Mouse (Mus musculus): ENCODE measurements around the gene Fbln2. TPM values are rescaled to one million over a fixed set of nuclear protein-coding genes. Genes with fewer than 3 reads are reported as not detected.
A peak's percentile ranks its signal among the peaks of the same experiment; 100 is the strongest.

Gene Fbln2
- total RNA-seq, 2 experiments from 2014 or later, result 8.1 to 10.8 TPM

DNA sequence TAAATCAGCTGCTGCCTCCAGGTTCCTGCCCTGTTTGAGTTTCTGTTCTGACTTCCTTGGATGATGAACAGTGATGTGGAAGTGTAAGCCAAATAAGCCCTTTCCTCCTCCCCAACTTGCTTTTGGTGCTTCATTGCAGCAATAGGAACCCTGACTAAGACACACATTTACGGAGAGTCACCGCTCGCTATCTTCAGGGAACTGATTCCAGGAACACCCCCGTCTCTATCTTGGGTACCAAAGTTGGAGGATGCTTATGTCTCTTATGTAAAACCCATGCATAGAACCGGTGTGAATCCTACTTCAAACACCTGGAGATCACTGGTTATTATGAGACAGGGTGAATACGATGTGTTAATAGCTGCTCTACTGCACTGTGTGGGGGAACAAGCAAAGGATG lies 31.1 kb downstream of the Fbln2 start:
- no peak for TF ChIP-seq CTCF (conservative IDR thresholded peaks at IDR 0.05)
- H3K27ac ChIP-seq, result no peak overlapping the region; the same call in 1 of the 2 replicates
- H3K4me3 ChIP-seq, result no peak overlapping the region
- DNase-seq (ENCODE audit: low spot score in 2 of 2), result peak in 1 of 2 experiments; percentile 50

DNA sequence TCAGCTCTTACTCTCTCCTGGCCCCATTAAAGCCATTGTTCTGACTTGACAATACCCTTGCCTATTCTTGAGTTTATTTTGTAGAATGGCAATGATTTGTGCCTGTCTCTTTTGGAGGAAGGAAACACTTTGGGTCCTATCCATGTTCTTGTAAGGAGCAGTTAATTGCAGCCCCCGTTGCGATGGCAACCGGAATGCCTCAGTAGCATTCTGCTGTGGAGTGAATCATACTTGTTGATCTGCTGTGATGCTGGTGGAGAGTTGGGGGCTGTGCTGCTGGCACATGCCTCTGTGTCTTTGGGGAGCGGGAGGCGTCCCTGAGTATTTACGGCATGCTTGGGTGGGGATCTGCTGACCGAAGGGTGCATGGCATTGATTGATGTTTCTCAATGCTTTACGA lies 32.1 kb downstream of the Fbln2 start:
- TF ChIP-seq CTCF (conservative IDR thresholded peaks at IDR 0.05), result no peak
- Histone ChIP-seq H3K27ac (peak overlapping the region; percentile 61; the same call in 1 of the 2 replicates), H3K4me3 (no peak overlapping the region)
- peak; percentile 32 to 84 for DNase-seq (ENCODE audit: low spot score in 2 of 2)

DNA sequence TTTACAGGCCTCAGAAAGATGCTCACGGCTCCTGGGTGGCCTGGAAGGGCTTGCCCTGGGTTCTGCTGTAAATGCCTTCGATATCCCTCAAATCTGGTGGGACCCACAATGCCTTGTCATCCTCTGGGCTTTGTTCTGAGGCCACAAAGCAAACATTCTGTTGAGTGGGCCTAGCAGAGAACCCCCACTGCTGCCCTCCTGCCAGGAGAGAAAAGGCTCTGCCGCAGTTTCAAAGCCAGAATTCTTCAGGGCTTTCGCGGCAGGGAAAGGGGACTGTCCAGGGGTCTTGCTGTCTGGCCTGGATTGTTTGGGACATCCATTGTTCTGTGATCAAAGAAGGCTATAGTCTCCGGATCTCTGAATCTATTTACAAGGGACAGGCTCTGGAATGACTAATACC lies 33.1 kb downstream of the Fbln2 start:
- TF ChIP-seq CTCF (conservative IDR thresholded peaks at IDR 0.05), result no peak
- H3K27ac ChIP-seq, result peak overlapping the region; percentile 32; the same call in 1 of the 2 replicates
- DNase-seq (ENCODE audit: low spot score in 2 of 2), result no peak
- H3K4me3 ChIP-seq, result no peak overlapping the region

DNA sequence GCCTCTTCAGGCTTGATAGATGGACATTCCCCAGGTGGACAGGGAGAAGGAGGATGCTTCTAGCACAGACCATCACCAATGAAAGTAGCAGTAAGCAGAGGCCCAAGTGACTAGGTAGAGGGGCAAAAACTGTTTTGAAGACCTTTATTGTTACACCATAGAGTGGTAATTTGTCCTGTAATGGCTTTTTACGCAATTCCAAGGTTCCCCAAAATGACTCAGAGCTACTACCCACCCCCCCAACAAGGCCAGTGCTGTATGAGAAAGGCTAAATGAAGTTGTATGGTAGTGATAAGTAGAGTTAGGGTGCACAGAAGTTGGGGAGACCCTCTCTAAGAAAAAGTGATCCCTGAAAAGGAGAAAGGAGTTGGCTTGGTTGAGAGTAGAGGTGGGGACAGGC lies 35.1 kb downstream of the Fbln2 start:
- TF ChIP-seq CTCF (conservative IDR thresholded peaks at IDR 0.05), result no peak
- DNase-seq (ENCODE audit: low spot score in 2 of 2), result no peak
- no peak overlapping the region for H3K27ac ChIP-seq
- no peak overlapping the region for H3K4me3 ChIP-seq

DNA sequence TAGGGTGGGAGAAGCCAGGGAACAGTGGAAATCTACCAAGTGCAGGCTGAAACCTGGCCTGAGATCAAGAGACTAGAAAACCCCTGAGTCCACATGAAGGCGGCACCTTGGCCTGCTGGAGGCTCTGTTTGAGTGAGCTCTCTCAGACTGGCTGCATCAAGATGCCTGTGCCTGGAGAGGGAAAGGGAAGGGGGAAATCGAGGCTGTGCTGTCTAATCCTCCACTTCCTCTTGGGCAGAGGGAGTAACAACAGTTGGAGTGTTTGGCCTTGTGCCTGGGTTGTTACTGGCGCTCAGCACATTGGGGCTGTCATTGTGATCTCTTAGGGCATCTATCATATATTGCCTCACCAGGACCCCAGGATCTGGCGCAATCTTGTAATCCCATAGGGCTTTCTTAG lies 36.4 kb downstream of the Fbln2 start:
- TF ChIP-seq CTCF (conservative IDR thresholded peaks at IDR 0.05), result no peak
- no peak overlapping the region for H3K27ac ChIP-seq
- DNase-seq (ENCODE audit: low spot score in 2 of 2), result no peak
- H3K4me3 ChIP-seq, result no peak overlapping the region

DNA sequence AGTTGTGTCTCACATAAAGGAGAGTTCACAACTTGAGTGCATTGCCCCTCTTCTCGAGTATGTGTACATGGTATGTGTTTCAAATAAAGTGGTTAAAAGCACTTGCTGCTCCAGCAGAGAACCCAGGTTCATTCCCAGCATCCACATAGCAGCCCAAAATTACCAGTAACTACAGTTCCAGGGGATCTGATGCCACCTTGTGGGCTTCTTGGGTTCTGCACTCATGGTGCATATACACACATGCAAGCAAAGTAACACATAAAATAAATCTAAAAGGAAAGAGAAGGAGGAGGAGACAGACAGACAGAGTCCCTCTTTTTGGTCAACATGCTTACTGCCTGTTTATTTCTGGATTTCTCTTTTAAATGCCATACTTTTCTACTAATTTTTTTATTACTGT lies 37.5 kb downstream of the Fbln2 start:
- Histone ChIP-seq H3K4me3 (no peak overlapping the region), H3K27ac (no peak overlapping the region)
- no peak for DNase-seq (ENCODE audit: low spot score in 2 of 2)
- TF ChIP-seq CTCF (conservative IDR thresholded peaks at IDR 0.05), result peak; percentile 66

DNA sequence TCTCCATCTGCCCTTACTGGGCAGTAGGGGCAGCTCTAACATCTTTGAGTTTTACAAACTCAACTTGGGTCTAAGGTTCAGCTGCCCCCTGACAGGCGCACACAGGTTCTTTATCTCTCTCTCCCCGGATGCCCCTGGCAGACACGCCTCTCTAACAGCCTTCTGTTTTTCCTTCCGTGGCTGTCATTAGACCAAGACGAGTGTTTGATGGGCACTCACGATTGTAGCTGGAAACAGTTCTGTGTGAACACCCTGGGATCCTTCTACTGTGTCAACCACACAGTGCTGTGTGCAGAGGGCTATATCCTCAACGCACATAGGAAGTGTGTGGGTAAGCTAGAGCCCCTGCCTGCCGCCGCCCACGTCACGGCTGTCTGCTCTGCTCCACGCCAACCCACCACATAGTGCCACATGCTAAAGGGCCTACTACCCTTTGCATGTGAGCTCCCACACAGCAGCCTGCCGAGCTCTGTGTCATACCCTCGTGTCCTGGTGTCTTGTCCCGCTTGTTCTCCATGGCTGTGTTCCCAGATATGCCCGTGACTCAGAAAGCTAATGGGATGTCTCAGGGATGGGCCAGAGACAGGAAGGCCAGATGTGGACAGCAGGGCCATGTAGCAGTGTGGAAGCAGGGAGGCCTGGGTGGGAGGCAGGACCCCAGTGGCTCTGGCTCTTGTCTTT lies 47.3 kb downstream of the Fbln2 start:
- Histone ChIP-seq H3K27ac (peak overlapping the region; percentile 78), H3K4me3 (no peak overlapping the region)
- DNase-seq (ENCODE audit: low spot score in 2 of 2), result peak; percentile 67 to 69
- no peak for TF ChIP-seq CTCF (conservative IDR thresholded peaks at IDR 0.05)

DNA sequence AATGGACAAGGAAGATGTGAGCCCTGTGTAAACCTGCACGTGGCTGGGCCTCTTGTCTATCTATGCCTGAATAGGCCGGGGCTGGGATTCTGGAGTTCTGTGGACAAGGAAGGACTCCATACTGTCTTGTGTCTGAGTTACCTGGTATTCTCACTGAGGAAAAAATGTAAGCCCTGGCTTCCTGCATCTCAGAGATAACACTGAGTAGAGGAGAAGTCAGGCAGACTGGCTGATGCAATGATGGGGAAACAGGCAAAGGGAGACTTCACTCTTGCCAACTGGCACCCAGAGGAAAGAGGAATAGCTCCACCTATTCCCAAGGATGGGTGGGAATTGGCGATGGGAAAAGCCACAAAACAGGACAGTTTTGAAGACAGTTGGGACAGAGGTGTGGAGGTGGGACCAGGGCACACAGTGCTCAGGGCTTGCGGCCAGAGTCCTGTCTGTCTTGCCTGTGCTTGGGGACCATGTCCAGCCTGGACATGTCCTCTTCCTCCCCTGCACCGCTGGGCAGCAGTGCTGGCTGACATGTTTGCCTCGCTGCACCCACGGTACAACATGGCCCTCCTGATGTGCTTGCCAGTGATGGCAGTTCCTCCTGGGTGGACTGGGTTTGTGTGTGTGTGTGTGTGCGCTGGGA lies 48.2 kb downstream of the Fbln2 start:
- TF ChIP-seq CTCF (conservative IDR thresholded peaks at IDR 0.05), result no peak
- no peak for DNase-seq (ENCODE audit: low spot score in 2 of 2)
- Histone ChIP-seq H3K27ac (peak overlapping the region; percentile 78), H3K4me3 (no peak overlapping the region)

DNA sequence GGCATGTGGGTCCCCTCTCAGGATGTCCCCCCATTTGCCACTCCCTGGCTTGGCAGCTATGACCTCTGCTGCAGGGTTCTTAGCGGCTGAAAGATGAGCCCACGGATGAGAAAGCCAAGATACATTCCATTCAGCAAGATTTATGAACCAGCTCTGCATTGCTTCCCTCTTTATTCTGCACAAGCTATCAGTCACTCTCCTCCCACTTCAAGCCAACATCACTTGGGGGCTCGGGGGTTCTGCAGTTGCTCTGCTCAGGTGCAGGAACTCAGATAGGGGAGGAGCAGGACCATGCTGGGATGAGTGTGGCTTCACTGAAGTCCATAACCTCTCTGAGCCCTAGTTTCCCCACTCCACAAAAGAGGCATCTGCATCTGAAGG lies 48.7 kb downstream of the Fbln2 start:
- H3K27ac ChIP-seq, result peak overlapping the region; percentile 78
- TF ChIP-seq CTCF (conservative IDR thresholded peaks at IDR 0.05), result no peak
- no peak for DNase-seq (ENCODE audit: low spot score in 2 of 2)
- no peak overlapping the region for H3K4me3 ChIP-seq

DNA sequence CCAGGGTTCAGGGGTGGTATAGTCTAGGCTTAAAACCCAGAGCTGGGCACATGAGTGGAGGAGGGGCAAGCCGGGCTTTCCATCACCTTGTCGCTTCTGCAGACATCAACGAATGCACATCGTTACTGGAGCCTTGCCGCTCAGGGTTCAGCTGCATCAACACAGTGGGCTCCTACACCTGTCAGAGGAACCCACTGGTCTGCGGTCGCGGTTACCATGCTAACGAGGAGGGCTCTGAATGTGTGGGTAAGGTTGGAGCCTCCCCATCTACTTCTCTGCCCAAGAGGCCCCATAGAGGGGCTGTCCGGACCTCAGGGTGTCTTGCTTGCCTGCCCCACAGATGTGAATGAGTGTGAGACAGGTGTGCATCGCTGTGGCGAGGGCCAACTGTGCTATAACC lies 53.4 kb downstream of the Fbln2 start:
- no peak for TF ChIP-seq CTCF (conservative IDR thresholded peaks at IDR 0.05)
- Histone ChIP-seq H3K4me3 (no peak overlapping the region), H3K27ac (no peak overlapping the region)
- no peak for DNase-seq (ENCODE audit: low spot score in 2 of 2)

DNA sequence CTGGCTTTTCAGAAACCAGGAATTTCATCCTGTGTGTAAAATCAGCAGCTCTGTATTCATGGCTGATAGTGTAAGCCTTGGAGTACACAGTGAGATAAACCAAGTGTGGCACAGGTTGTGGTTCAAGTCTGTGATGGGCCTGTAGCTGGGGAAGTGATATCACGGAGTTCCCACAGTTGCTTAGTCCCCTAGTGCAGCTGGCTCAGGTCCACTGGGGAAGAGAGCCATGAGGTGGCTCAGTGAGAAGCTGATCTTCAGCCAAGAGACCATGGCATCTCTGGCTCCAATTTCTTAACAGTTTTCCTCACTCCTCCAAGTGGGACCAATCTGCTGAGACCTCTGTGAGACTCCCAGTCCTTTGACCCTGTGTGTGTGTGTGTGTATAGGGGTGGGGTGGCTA lies 54.4 kb downstream of the Fbln2 start:
- no peak for DNase-seq (ENCODE audit: low spot score in 2 of 2)
- no peak for TF ChIP-seq CTCF (conservative IDR thresholded peaks at IDR 0.05)
- H3K4me3 ChIP-seq, result no peak overlapping the region
- H3K27ac ChIP-seq, result no peak overlapping the region

DNA sequence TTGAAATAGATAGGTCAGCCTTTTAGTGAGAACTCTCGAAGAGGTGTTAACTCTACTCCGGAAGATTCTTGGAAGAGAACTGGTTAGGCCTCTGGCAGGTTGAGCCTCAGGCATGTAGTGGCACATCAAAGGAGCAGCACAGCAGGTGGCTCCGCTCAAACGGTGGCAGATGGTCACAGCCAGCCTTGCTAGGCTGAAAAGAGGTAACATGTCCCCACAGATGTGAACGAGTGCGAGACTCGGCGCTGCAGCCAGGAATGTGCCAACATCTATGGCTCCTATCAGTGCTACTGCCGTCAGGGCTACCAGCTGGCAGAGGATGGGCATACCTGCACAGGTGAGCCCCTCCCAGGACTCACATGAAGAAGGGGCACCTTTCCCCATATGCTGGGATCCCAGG lies 56.1 kb downstream of the Fbln2 start:
- H3K4me3 ChIP-seq, result no peak overlapping the region
- DNase-seq (ENCODE audit: low spot score in 2 of 2), result no peak
- no peak overlapping the region for H3K27ac ChIP-seq
- TF ChIP-seq CTCF (conservative IDR thresholded peaks at IDR 0.05), result no peak

DNA sequence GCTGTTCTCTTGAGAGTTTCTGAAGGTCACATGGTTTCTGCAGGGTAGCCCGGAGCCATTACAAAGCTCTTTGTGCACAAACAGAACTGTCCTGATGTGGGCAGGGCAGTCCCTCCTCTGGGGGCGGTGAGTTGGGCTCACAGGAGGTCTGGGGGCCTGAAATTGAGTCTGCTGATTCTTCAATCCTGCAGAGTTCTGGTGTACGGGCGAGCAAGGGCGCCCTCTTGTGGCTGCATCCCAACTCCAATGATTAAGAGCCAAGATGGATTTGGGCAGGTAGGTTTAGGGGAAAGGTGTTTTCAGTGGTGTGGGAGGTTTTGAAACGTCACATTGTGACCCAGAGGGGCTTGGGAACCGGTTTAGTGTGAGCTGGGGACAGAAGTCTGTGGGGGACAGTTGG lies 65.3 kb downstream of the Fbln2 start:
- peak; percentile 42 to 74 for DNase-seq (ENCODE audit: low spot score in 2 of 2)
- H3K4me3 ChIP-seq, result no peak overlapping the region
- H3K27ac ChIP-seq, result no peak overlapping the region
- peak; percentile 92 for TF ChIP-seq CTCF (conservative IDR thresholded peaks at IDR 0.05)

DNA sequence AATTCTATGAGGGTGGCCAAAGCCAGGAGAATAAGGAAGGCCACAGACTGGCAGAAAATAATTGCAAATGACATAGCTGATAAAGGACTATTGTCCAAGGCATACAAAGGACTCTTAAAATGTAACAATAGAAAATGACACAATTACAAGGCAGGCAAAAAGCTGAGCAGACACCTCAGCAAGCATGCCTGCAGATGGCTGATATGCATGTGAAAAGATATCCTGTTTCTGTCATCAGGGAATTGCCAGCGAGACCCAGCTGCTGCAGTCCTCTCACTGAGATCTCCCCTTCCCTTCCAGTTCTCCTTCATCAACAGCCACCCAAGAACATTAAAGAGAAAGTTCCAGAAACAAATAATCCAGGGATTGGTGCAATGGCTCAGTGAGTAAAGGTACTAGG lies 66.0 kb downstream of the Fbln2 start:
- no peak for TF ChIP-seq CTCF (conservative IDR thresholded peaks at IDR 0.05)
- no peak overlapping the region for H3K4me3 ChIP-seq
- H3K27ac ChIP-seq, result no peak overlapping the region
- DNase-seq (ENCODE audit: low spot score in 2 of 2), result no peak

Measured in layer of hippocampus, adult 2 months (tissue).